Mouse (Mus musculus): ENCODE measurements around the gene Clcn2. TPM values are rescaled to one million over a fixed set of nuclear protein-coding genes. Genes with fewer than 3 reads are reported as not detected.

Gene Clcn2
- 10 to 100 TPM; 56.5 to 58.7 TPM for total RNA-seq (2021)
- long read RNA-seq, experiment 1, transcript Clcn2-201 (24 exons, 3,128 nt), result major isoform, 26 of 57 reads
- long read RNA-seq, experiment 1, partial matches to known transcripts, result 2 of 57 reads
- long read RNA-seq, experiment 1, other reads (novel, unspliced or antisense), result 29 of 57 reads
- long read RNA-seq, experiment 2, transcript Clcn2-201 (24 exons, 3,128 nt), result major isoform, 10 of 48 reads
- long read RNA-seq, experiment 2, partial matches to known transcripts, result 7 of 48 reads
- long read RNA-seq, experiment 2, other reads (novel, unspliced or antisense), result 31 of 48 reads

GRCm38 (mm10) chr16:20717181-20717977 lies at the start of gene Clcn2, which contains the start of gene Polr2h:
Gene Clcn2 (minus strand): TSS chr16:20717746.
Gene Polr2h (plus strand): TSS chr16:20717665.
- intact Hi-C loops (cut with DNase I), result loop anchor here (5.0 kb wide), 2 partner anchors 180 to 475 kb away; no protein-coding TSS in a partner anchor
- peak; percentile 97 to 98 for DNase-seq (ENCODE audit: low spot score in 2 of 2)

DNA sequence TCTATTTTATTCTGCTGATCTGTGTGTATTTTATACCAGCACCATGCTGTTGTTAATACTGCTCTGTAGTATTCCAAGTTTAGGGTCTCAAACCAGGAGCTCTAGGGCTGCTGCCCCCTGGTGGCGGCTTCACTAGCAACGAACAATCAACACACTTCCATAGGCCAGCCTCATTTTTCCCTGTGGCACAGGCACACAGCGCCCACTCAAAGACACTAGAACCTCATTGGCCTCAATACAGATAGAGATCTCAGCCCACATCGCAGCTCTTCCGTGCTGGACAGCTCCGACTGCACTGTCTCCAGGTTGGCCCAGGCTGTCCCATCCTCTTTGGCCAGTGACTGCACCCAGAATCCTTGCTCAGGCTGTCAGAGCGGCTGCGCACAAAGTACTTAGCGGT lies 47.7 kb upstream of the Clcn2 start:
- peak in 1 of 2 experiments; percentile 16 for DNase-seq (ENCODE audit: low spot score in 2 of 2)
- intact Hi-C loops (cut with DNase I), result no loop called here

- intact Hi-C loops (cut with DNase I), result loop anchor here (2.0 kb wide), 1 partner anchor 53 kb away; no protein-coding TSS in a partner anchor
- DNase-seq (ENCODE audit: low spot score in 2 of 2), result peak in 1 of 2 experiments; percentile 22
Observed at GRCm38 (mm10) chr16:20761681-20762080, 44.1 kb upstream of the Clcn2 start.

DNA sequence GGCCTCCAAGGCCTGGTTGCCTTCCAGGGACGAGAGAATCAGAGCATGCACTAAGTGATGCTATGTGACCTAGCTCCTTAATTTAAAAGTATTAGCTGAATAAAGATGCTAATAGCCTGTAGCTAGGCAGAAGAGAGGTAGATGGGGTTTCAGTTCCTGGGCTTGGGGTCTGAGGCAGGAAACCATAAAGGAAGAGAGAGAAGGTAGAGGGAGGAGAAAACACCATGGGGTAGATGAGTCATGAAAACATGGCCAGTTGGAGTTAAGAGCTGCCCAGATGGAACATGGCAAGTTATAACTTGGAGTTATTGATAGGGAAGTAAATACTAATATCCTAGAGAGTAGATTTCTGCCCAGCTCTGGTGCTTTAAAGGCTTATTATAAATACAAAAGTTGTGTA lies 39.8 kb upstream of the Clcn2 start:
- no peak for DNase-seq (ENCODE audit: low spot score in 2 of 2)
- intact Hi-C loops (cut with DNase I), result no loop called here

DNA sequence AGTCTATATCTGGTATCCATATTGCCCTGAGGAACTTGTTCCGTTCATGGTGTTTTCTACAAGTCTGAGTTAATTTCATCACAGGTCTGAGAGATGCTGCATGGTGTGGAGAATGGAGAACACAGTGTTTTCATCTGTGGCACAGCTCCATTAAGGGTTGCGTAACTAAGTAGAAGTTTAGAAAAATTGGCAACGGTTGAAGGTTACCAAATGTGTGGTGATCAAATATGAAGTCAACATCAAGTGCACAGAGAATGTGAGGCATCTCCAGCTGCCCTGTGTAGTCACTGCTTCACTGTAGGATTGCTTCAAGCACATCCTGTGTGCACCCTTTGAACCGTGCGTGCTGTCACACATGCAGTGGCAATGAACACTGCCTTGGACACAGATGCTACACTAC lies 38.5 kb upstream of the Clcn2 start:
- intact Hi-C loops (cut with DNase I), result no loop called here
- DNase-seq (ENCODE audit: low spot score in 2 of 2), result no peak

- no peak for DNase-seq (ENCODE audit: low spot score in 2 of 2)
- intact Hi-C loops (cut with DNase I), result no loop called here
Observed at GRCm38 (mm10) chr16:20750518-20750917, 33.0 kb upstream of the Clcn2 start.

DNA sequence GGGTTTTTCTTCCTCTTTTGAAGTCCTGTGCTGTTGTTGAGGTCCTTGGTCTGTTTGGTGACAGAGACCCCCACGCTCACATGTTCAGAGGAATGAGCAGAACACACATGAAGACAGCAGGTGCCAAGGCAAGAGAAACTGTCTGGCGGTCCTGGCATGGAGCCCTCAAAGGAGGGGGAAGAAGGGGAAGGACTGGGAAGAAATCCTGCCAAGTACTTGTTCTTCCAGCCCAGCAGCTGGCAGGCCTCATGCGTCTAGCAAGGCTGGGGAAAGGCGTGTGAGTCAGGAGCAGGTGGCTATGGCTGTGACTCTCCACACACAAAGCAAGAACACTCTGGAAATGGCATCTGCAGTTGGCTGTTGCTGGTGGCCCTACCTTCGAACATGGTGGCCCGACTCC lies 29.1 kb upstream of the Clcn2 start:
- intact Hi-C loops (cut with DNase I), result no loop called here
- peak; percentile 70 to 90 for DNase-seq (ENCODE audit: low spot score in 2 of 2)

DNA sequence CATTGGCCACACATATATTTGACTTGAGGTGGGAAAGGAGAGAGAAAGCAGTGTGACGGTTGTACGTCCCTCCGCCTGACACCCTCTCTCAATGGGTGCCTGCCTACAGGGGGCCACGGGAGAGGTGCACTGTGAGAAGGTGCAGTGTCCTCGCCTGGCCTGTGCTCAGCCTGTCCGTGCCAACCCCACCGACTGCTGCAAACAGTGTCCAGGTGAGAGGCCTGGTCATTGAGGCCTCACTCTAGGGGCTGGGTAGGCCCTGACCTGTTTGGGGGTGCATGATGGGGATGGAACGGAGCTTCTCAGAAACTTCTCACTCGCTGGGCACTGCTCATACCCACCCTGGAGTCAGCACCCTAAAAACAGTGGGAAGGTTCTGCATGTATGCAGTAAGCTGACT lies 22.3 kb upstream of the Clcn2 start:
- intact Hi-C loops (cut with DNase I), result no loop called here

DNA sequence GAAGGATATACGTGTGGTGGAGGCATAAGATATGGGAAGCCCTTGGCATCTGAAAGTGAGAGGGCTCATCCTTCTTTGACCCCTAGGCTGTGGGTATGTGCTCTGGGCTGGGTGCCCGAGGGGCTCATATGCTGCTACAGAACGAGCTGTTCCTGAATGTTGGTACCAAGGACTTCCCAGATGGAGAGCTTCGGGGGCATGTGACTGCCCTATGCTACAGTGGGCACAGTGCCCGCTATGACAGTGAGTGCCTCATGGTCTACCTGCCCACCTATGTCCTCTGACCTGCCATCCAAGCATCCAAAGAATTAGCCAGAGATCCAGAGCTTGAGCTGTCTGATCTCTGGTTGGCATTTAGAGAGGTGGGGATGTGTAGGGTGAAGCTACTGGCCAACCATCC lies 19.3 kb upstream of the Clcn2 start:
- no peak for DNase-seq (ENCODE audit: low spot score in 2 of 2)
- intact Hi-C loops (cut with DNase I), result no loop called here

More for the DNA sequence above, 22.3 kb upstream of the Clcn2 start:
- no peak for DNase-seq (ENCODE audit: low spot score in 2 of 2)

- intact Hi-C loops (cut with DNase I), result no loop called here
- DNase-seq (ENCODE audit: low spot score in 2 of 2), result no peak
Observed at GRCm38 (mm10) chr16:20736168-20736567, 18.6 kb upstream of the Clcn2 start.

DNA sequence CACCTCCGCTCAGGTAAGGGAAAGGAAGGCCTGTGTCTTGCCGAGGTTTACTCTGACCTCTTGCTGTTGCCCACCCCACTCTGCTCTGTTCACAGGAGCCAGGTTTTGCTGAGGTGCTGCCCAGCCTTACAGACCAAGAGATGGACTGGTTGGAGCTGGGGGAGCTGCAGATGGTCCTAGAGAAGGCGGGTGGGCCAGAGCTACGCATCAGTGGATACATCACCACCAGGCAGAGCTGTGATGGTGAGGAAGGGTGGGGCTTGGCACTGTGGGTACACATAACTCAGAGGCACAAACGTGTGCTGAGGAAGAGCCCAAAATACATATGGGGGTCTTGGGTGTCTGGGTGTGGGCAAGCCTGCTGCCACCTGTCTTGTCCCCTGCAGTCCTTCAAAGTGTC lies 18.1 kb upstream of the Clcn2 start:
- no peak for DNase-seq (ENCODE audit: low spot score in 2 of 2)
- intact Hi-C loops (cut with DNase I), result no loop called here

DNA sequence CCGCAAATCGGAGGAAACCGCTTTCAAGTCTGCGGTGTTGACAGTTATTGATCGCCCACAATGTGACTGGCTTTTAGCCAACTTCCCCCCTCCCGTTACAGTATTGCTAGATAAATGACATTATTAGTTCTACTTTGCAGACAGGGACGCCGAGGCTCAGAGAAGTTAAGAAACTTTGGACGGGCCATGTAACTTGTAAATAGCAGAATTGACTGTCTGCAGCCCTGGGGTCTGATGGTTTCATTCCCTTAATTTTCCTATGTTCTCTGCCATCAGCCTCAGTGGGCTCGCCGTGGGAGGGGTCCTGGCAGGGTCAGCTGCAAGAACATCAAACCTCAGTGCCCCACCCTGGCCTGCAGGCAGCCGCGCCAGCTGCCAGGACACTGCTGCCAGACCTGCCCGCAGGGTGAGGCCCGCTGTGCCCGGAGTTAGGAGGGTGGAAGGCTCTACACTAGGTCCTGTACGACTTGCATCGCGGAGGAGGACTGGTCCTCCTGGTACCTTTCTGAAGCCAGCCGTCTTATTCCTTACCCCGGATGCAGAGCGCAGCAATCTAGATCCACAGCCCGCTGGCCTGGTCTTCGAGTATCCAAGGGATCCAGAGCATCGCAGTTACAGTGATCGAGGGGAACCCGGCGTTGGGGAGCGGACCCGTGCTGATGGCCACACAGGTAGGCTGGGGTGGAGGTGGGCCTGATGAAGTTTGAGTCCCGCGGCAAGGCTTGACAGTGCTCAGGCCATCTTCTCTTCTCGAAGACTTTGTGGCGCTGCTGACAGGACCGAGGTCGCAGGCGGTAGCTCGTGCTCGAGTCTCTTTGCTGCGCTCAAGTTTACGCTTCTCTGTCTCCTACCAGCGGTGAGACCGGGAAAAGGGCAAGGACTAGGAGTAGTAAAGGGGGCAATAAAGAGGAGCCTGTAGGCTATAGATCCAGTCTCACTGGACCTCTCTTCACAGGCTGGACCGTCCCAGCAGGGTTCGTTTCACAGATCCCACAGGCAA lies 16.5 kb upstream of the Clcn2 start, which contains the start of gene Thpo:
TSS of gene Thpo (minus strand) at position 781 of the 1,000 bp plus-strand sequence.
- DNase-seq (ENCODE audit: low spot score in 2 of 2), result no peak
- intact Hi-C loops (cut with DNase I), result no loop called here

DNA sequence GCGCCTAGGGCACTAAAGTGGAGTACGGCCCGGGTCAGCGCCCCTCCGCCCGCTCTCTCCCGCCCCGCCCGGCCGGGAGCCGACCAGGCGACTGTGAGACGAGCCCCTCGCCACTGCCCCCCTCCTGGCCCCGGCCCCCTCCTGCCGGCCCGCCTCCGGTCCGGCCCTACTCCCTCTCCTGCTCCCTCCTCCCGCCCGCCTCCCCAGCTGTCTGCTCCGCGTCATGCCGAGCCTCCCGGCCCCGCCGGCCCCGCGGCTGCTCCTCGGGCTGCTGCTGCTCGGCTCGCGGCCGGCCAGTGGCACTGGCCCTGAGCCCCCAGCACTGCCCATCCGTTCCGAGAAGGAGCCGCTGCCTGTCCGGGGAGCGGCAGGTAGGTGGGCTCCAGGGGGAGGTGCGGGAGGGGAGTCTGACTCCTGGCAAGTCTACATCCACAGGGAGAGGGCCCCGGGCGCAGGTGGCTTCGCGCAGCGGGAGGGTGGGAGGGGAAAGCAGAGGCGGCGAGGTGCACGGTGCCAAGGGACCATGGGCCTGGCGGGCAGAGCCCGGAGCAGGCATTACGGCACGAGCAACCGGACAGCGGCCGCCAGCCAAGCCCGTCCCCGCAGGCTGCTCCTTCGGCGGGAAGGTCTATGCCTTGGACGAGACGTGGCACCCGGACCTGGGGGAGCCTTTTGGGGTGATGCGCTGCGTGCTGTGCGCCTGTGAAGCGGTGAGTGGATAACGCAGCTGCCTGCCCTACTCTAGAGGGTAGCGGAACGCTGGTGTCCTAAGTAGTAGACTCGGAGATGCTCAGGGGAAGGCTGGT lies 15.6 kb upstream of the Clcn2 start, which contains the start of gene Chrd:
TSS of gene Chrd (plus strand) at position 203 of the 806 bp plus-strand sequence.
- DNase-seq (ENCODE audit: low spot score in 2 of 2), result peak; percentile 56 to 59
- intact Hi-C loops (cut with DNase I), result no loop called here

- no peak for DNase-seq (ENCODE audit: low spot score in 2 of 2)
- intact Hi-C loops (cut with DNase I), result no loop called here
Observed at GRCm38 (mm10) chr16:20732251-20732924, 14.8 kb upstream of the Clcn2 start.

GRCm38 (mm10) chr16:20731688-20732087 lies 14.1 kb upstream of the Clcn2 start:
- no peak for DNase-seq (ENCODE audit: low spot score in 2 of 2)
- intact Hi-C loops (cut with DNase I), result no loop called here

GRCm38 (mm10) chr16:20730293-20730711 lies 12.8 kb upstream of the Clcn2 start:
- no peak for DNase-seq (ENCODE audit: low spot score in 2 of 2)
- intact Hi-C loops (cut with DNase I), result no loop called here

DNA sequence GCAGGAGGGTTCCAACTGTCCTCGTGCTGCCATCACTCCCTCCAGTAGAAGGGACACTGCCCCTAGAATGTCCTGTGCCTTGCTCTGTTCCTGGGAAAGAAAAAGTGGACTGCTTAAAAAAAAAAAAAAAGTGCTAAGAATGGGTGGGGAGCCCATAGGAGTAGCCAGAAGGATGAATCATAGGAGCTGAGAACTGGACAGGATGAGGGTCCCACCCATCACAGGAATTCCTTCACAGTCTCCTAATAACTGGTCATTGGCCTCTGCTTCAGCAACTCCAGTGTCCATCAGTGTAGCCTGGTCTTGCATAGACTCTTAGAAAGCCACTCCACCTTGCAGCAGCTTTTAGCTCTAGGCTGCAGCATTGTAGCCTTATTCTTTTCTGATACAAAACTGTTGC lies 8.8 kb upstream of the Clcn2 start:
- intact Hi-C loops (cut with DNase I), result no loop called here
- no peak for DNase-seq (ENCODE audit: low spot score in 2 of 2)

DNA sequence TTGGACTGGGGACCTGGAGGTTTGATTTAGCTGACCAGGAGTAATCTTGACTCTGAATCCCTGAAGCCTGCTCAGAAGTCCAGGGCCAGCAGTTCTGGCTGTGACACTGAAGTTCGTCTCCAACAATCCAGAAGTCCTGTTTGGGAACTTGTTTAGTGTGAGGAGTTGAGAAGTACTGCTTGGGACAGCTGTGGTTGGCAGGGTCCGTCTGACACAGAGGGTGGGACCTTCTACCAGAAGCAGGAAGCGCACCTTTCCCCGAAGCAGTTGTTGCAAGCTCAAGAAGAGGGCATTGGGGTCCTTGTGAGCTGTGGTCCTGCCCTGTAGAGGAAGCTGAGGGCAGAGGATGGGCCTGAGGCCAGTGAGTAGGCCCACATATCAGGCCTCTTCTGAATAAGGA lies 8.2 kb upstream of the Clcn2 start:
- intact Hi-C loops (cut with DNase I), result no loop called here
- no peak for DNase-seq (ENCODE audit: low spot score in 2 of 2)
